In the genomic region with DNA sequence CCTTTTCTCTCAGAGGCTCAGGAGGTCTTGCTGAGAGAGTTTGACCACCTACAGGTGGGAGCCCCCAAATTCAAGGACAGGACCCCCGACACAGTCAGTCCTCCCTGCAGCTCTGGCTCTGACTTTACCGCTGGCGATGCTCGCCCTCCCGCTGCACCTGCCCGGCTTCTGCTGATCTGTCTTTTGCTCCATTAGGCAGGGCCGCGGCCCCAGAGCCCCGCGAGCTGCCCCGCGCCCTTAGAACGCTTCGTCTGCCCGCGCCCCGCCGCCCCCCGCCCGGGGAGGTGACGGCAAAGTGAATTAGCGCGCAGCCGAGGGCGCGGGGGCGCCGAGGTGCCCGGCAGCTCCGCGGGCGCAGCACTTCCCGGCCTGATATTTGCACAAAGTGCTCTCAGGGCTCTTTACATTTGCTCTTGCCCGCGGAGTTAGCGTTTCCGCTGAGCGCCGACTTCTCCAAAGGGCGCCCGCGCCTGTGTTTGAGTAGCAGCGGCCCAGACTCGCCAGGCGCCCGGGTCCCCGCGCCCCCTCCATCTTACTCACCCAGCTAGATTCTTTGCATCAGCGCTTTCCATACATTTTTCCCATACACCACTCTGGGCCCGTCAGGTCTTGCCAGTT, we compare ENCODE assay signal across 8 mouse cellular contexts.
DNase-seq lines count a peak whose midpoint lies in the region; ATAC-seq and TF ChIP-seq lines count a peak whose summit lies in the region.

No protein-coding gene starts in this region.

- H3K9ac ChIP-seq in heart, embryonic 13.5 days, result peak overlapping the region; percentile 71
- peak overlapping the region; percentile 72; the same call in 1 of the 2 replicates for H3K9ac ChIP-seq in ES-Bruce4 (ENCODE audit: low read depth, poor library complexity, severe bottlenecking)
- peak overlapping the region; percentile 46 for H3K9ac ChIP-seq in forebrain, embryonic 15.5 days (replicated peaks)
- H3K9ac ChIP-seq in liver, embryonic 15.5 days, result no peak overlapping the region

- peaks cover 14% of the 10 kb centered on the region for H3K4me1 ChIP-seq in heart, embryonic 13.5 days
- H3K4me1 ChIP-seq in ES-Bruce4 (ENCODE audit: control insufficient read depth, insufficient read depth, low read length), result peaks cover 1% of the 10 kb centered on the region
- H3K4me1 ChIP-seq in forebrain, embryonic 15.5 days, result peaks cover 14% of the 10 kb centered on the region
- H3K4me1 ChIP-seq in liver, embryonic 15.5 days (replicated peaks), result no peaks in the 10 kb centered on the region

- intact Hi-C loops in heart, postnatal 36 days (cut with DNase I), result no loop called here

- WGBS in heart, embryonic 13.5 days, result 1% methylated on average over 50 of the region's 50 CpGs
- WGBS in forebrain, embryonic 15.5 days, result 1% methylated on average over 50 of the region's 50 CpGs
- 1% methylated on average over 50 of the region's 50 CpGs for WGBS in liver, embryonic 15.5 days (ENCODE audit: insufficient replicate concordance)

- TF ChIP-seq CTCF in ES-Bruce4 (IDR thresholded peaks at IDR 0.05; ENCODE audit: low read depth, low read length), result no peak

- peaks cover 68% of the 10 kb centered on the region for H3K27me3 ChIP-seq in heart, embryonic 13.5 days (replicated peaks)
- H3K27me3 ChIP-seq in ES-Bruce4 (ENCODE audit: control insufficient read depth, insufficient read depth, low read length, poor library complexity, severe bottlenecking), result peaks cover 5% of the 10 kb centered on the region
- H3K27me3 ChIP-seq in forebrain, embryonic 15.5 days, result peaks cover 23% of the 10 kb centered on the region
- H3K27me3 ChIP-seq in liver, embryonic 15.5 days, result peaks cover 36% of the 10 kb centered on the region

- ATAC-seq in heart, embryonic 13.5 days (ENCODE audit: extremely low read depth, insufficient number of reproducible peaks, low FRiP score, low TSS enrichment), result no peak
- no peak for ATAC-seq in forebrain, embryonic 15.5 days (replicated peaks)
- ATAC-seq in liver, embryonic 15.5 days (ENCODE audit: insufficient read depth), result no peak
- no peak for ATAC-seq in megakaryocyte, adult 5-6 weeks (ENCODE audit: poor library complexity, severe bottlenecking)

- no peak for TF ChIP-seq EP300 in ES-Bruce4 (IDR thresholded peaks at IDR 0.05; ENCODE audit: insufficient read depth, low read depth, low read length)

- peak overlapping the region; percentile 82 for H3K4me2 ChIP-seq in heart, embryonic 13.5 days
- peak overlapping the region; percentile 80 for H3K4me2 ChIP-seq in forebrain, embryonic 15.5 days (replicated peaks)
- peak overlapping the region; percentile 54 for H3K4me2 ChIP-seq in liver, embryonic 15.5 days

- peak overlapping the region; percentile 54 for H3K4me3 ChIP-seq in heart, embryonic 13.5 days
- H3K4me3 ChIP-seq in ES-Bruce4 (ENCODE audit: low read depth, low read length), result peak overlapping the region; percentile 54
- H3K4me3 ChIP-seq in forebrain, embryonic 15.5 days, result peak overlapping the region; percentile 43
- no peak overlapping the region for H3K4me3 ChIP-seq in liver, embryonic 15.5 days (replicated peaks)

- no peak for DNase-seq in heart, postnatal 36 days
- DNase-seq in urinary bladder, postnatal 25 days (ENCODE audit: low spot score), result no peak
- DNase-seq in adrenal gland, postnatal 36 days, result no peak

- no peak overlapping the region for H3K27ac ChIP-seq in heart, embryonic 13.5 days (replicated peaks)
- H3K27ac ChIP-seq in ES-Bruce4 (ENCODE audit: insufficient read depth, low read length), result no peak overlapping the region
- H3K27ac ChIP-seq in forebrain, embryonic 15.5 days (replicated peaks), result no peak overlapping the region
- no peak overlapping the region for H3K27ac ChIP-seq in liver, embryonic 15.5 days (replicated peaks)

- no peaks in the 10 kb centered on the region for H3K9me3 ChIP-seq in heart, embryonic 13.5 days
- no peaks in the 10 kb centered on the region for H3K9me3 ChIP-seq in ES-Bruce4 (replicated peaks; ENCODE audit: control insufficient read depth, insufficient read depth, low read length, poor library complexity, severe bottlenecking)
- no peaks in the 10 kb centered on the region for H3K9me3 ChIP-seq in forebrain, embryonic 15.5 days
- H3K9me3 ChIP-seq in liver, embryonic 15.5 days (replicated peaks), result no peaks in the 10 kb centered on the region

- no peak for TF ChIP-seq POLR2A in ES-Bruce4 (IDR thresholded peaks at IDR 0.05; ENCODE audit: insufficient read depth, low read length)

- no peaks in the 10 kb centered on the region for H3K36me3 ChIP-seq in heart, embryonic 13.5 days
- H3K36me3 ChIP-seq in ES-Bruce4 (ENCODE audit: control insufficient read depth, insufficient read depth, low read length, poor library complexity, severe bottlenecking), result no peaks in the 10 kb centered on the region
- H3K36me3 ChIP-seq in forebrain, embryonic 15.5 days, result no peaks in the 10 kb centered on the region
- H3K36me3 ChIP-seq in liver, embryonic 15.5 days (replicated peaks), result no peaks in the 10 kb centered on the region
